Mouse (Mus musculus): ENCODE results near the gene Zfp941. TPM values are rescaled to one million over a fixed set of nuclear protein-coding genes. Genes with fewer than 3 reads are reported as not detected.
"Not testable (repeated sequence)": the region's sequence is repeated elsewhere in the genome, so short reads cannot be mapped to it uniquely, and the experiment has no call there.

Gene Zfp941
- polyA plus RNA-seq, 1 experiment from 2014 or later = 1.1 TPM

DNA sequence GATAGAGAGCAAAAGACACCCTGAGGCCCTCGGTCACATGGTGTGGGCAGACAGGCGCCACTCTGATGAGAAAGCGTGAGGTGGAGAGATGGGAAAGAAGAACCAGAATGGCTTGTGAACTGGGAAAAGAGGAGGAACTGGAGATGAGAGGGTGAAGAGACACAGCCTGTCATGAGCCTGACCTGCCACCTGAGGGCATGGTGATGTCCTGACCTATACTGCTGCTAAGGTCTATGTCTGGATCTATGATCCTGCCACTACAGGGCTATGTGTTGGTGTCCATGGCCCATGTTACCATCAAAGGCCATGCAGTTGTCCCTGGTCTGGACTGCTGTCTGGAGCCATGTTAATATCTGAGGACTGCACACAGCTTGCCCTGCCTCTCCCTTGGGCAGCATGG is 24.4 kb downstream of the Zfp941 start:
- Histone ChIP-seq H3K4me3 (ENCODE audit: low read length) (no peak overlapping the region), H3K27me3 (replicated peaks; ENCODE audit: control insufficient read depth, insufficient read depth, low read length) (no peaks in the 10 kb centered on the region), H3K27ac (ENCODE audit: low read length) (no peak overlapping the region), H3K9me3 (ENCODE audit: control insufficient read depth, low read length) (no peaks in the 10 kb centered on the region), H3K36me3 (ENCODE audit: control insufficient read depth, insufficient read depth, low read length) (no peaks in the 10 kb centered on the region), H3K9ac (ENCODE audit: low read depth, low read length) (no peak overlapping the region), H3K4me2 (ENCODE audit: low read depth, low read length) (no peak overlapping the region), H3K4me1 (ENCODE audit: control insufficient read depth, insufficient read depth, low read length) (no peaks in the 10 kb centered on the region)
- no peak for ATAC-seq
- 90% methylated on average over 3 of the region's 3 CpGs for WGBS

DNA sequence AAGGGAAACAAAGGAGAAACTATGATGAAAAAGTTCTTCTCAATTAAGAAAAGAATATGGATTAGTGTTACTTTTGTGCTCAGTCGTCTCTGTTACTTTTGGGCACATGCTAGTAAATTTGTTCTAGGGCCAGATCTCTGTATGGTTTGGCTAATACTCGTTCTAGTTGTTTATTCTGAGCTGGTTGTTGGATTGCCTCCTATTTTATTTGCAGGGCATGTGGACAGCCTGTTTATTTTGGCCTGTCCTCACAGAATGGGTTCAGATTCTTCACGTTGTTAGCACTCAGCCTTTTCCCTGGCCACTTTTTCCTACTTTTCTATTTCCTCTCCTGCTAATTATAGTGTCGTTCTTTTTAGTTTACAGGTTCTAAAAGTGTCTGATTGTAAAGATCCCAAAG is 28.4 kb downstream of the Zfp941 start:
- no peaks in the 10 kb centered on the region for H3K4me1 ChIP-seq (ENCODE audit: control insufficient read depth, insufficient read depth, low read length)
- H3K9me3 ChIP-seq (ENCODE audit: control insufficient read depth, low read length) = no peaks in the 10 kb centered on the region
- H3K36me3 ChIP-seq (ENCODE audit: control insufficient read depth, insufficient read depth, low read length) = no peaks in the 10 kb centered on the region
- no peak overlapping the region for H3K27ac ChIP-seq (ENCODE audit: low read length)
- WGBS = 53% methylated on average over 4 of the region's 4 CpGs
- no peaks in the 10 kb centered on the region for H3K27me3 ChIP-seq (replicated peaks; ENCODE audit: control insufficient read depth, insufficient read depth, low read length)
- H3K4me3 ChIP-seq (ENCODE audit: low read length) = no peak overlapping the region
- H3K9ac ChIP-seq (ENCODE audit: low read depth, low read length) = no peak overlapping the region
- no peak overlapping the region for H3K4me2 ChIP-seq (ENCODE audit: low read depth, low read length)
- ATAC-seq = no peak

DNA sequence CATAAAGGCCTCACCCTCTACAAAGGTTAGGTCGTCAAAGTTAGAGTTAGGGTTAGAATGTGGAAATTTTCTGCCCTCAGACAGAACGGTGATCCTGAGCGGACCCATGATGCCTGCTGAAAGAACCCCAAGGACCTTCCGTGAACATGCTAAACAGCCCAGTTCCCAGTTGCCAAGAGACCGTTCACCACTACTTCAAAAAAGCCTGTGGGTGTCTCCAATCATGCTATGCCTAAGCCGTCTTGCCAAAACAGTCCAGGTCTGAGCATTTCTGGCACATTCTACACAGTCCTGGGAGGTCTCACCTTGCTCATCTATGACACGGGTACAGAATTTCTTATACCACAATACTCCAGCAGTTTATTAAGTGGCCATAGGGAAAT is 33.9 kb downstream of the Zfp941 start:
- Histone ChIP-seq H3K4me2 (ENCODE audit: low read depth, low read length) (no peak overlapping the region), H3K9ac (ENCODE audit: low read depth, low read length) (no peak overlapping the region), H3K9me3 (ENCODE audit: control insufficient read depth, low read length) (no peaks in the 10 kb centered on the region), H3K36me3 (ENCODE audit: control insufficient read depth, insufficient read depth, low read length) (no peaks in the 10 kb centered on the region), H3K27me3 (replicated peaks; ENCODE audit: control insufficient read depth, insufficient read depth, low read length) (no peaks in the 10 kb centered on the region), H3K4me1 (ENCODE audit: control insufficient read depth, insufficient read depth, low read length) (no peaks in the 10 kb centered on the region), H3K27ac (ENCODE audit: low read length) (no peak overlapping the region), H3K4me3 (ENCODE audit: low read length) (no peak overlapping the region)
- WGBS = 84% methylated on average over 7 of the region's 7 CpGs
- ATAC-seq = no peak

DNA sequence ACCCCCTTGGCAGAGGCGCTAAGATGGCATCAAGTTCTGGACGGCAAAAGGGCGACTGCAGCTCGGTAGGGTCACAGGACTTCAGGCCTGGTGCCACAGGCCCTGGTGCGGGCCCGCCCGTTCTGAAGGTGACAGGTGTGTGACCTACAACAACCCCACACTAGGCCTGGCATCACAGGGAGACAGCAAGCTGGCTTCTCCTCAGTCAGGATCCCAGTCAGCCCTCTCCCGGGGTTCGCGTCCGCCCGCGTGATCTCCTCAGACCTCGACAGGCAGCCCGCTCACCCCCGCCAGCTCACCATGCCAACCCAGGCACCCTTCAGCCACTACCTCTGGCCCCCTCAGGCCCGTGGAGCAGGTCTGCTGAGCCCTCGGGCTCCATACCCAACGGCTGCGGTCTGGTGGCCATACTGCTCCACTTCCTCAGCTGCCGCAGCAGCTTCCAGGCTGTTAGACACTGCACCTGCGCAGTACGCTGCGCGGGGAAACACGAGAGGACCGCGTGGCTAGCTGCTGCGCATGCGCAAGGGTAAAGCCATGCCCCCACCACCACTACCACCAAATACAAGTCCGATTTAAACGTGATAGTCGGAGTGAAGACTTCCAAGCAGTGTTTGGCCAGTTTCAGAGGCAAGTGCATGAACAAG is 34.4 kb downstream of the Zfp941 start, which contains the start of gene Syce1:
TSS of gene Syce1 (minus strand) at position 447 of the 647 bp plus-strand sequence.
- H3K36me3 ChIP-seq (ENCODE audit: control insufficient read depth, insufficient read depth, low read length) = no peaks in the 10 kb centered on the region
- H3K27me3 ChIP-seq (replicated peaks; ENCODE audit: control insufficient read depth, insufficient read depth, low read length) = no peaks in the 10 kb centered on the region
- H3K9ac ChIP-seq (ENCODE audit: low read depth, low read length) = no peak within 1 kb of the TSS
- H3K4me1 ChIP-seq (ENCODE audit: control insufficient read depth, insufficient read depth, low read length) = no peaks in the 10 kb centered on the region
- 78% methylated on average over 33 of the region's 33 CpGs for WGBS
- no peaks in the 10 kb centered on the region for H3K9me3 ChIP-seq (ENCODE audit: control insufficient read depth, low read length)
- H3K4me3 ChIP-seq (ENCODE audit: low read length) = no peak within 1 kb of the TSS
- no peak for ATAC-seq
- no peak within 1 kb of the TSS for H3K4me2 ChIP-seq (ENCODE audit: low read depth, low read length)
- no peak within 1 kb of the TSS for H3K27ac ChIP-seq (ENCODE audit: low read length)

DNA sequence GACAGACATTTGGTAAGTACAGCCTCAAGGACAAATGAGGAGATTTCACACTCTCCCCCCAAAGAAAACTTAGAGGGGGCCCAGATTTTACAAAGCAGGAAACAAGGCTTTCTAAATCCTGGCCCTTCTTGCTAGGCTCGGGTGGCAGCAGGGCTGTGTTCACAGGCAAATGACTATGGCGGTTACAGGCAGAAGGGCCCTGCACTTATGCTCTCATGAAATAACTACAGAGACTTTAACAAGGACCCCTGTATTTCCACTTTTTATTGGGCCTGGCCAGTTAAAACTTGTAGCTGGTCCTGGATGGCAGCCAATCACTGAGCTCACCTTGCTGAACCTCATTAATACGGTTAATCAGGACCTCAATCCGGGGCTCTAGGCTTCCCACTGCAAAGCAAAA is 41.4 kb downstream of the Zfp941 start:
- no peak overlapping the region for H3K4me3 ChIP-seq (ENCODE audit: low read length)
- H3K36me3 ChIP-seq (ENCODE audit: control insufficient read depth, insufficient read depth, low read length) = no peaks in the 10 kb centered on the region
- H3K4me1 ChIP-seq (ENCODE audit: control insufficient read depth, insufficient read depth, low read length) = no peaks in the 10 kb centered on the region
- no peak overlapping the region for H3K9ac ChIP-seq (ENCODE audit: low read depth, low read length)
- no peak overlapping the region for H3K4me2 ChIP-seq (ENCODE audit: low read depth, low read length)
- H3K27ac ChIP-seq (ENCODE audit: low read length) = no peak overlapping the region
- H3K9me3 ChIP-seq (ENCODE audit: control insufficient read depth, low read length) = no peaks in the 10 kb centered on the region
- H3K27me3 ChIP-seq (replicated peaks; ENCODE audit: control insufficient read depth, insufficient read depth, low read length) = no peaks in the 10 kb centered on the region
- WGBS = 78% methylated on average over 4 of the region's 4 CpGs
- ATAC-seq = no peak

DNA sequence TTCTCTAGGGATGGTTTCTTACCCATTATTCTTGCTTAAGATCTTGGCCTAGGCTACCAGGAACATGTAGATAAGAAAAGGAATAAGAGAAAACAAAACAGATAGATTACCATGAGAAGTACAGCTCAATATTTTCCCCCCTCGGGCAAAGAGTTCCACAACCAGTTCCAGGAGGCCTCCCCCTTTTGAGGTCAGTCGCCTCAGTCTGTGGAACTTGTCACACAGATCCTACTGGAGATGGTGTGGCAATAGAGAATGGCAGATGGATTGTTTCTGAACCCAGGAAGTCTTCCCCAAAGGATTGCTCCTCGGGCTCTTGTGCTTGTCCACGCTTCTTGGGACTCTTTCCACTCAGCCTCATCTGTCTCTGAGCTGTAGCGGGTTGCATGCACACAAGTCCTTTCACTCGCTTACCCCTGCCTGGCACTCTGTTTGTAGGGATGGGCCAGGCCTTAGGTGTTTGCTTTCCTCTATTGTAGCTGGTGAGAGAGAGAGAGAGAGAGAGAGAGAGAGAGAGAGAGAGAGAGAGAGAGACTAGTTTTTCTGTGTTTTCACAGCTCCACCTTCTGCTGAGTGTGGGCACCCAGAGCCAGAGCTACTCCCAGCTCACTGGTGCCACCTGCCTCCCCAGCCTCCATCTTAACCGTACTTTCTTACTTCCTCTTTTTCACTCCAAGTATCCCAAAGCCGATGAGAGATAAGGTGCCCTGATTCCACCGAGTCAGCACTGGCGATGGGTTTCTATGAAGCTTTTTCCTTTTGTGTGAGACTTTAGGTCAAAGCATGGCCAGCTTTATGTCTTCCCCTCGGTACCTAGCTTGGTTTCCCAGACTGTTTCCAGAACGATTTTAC is 55.9 kb downstream of the Zfp941 start:
- ATAC-seq = no peak
- H3K4me3 ChIP-seq (ENCODE audit: low read length) = no peak overlapping the region
- H3K4me2 ChIP-seq (ENCODE audit: low read depth, low read length) = no peak overlapping the region
- H3K4me1 ChIP-seq (ENCODE audit: control insufficient read depth, insufficient read depth, low read length) = no peaks in the 10 kb centered on the region
- H3K27ac ChIP-seq (ENCODE audit: low read length) = no peak overlapping the region
- no peak overlapping the region for H3K9ac ChIP-seq (ENCODE audit: low read depth, low read length)
- no peaks in the 10 kb centered on the region for H3K27me3 ChIP-seq (replicated peaks; ENCODE audit: control insufficient read depth, insufficient read depth, low read length)
- 75% methylated on average over 12 of the region's 12 CpGs for WGBS
- no peaks in the 10 kb centered on the region for H3K9me3 ChIP-seq (ENCODE audit: control insufficient read depth, low read length)
- H3K36me3 ChIP-seq (ENCODE audit: control insufficient read depth, insufficient read depth, low read length) = no peaks in the 10 kb centered on the region

DNA sequence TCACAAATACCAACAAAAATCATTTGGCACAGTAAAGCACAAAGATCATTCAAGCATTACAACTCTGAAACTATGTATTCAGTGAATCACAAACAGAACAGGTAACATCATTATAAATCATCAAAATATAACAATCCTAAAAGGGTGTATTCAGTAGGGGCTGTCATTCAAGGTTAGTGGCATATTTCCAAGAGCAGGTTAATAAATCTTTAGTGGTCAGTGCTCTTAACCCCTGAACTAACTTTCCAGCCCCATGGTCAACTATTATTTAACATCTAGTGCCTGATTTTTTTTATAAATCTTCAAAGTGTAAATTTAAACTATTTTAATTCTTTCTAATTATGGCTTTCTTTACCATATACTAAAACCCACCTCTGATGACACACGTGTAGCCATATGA is 56.6 kb downstream of the Zfp941 start:
- not testable (repeated sequence) for H3K36me3 ChIP-seq (ENCODE audit: control insufficient read depth, insufficient read depth, low read length); H3K27me3 ChIP-seq (replicated peaks; ENCODE audit: control insufficient read depth, insufficient read depth, low read length); H3K4me3 ChIP-seq (ENCODE audit: low read length); H3K4me1 ChIP-seq (ENCODE audit: control insufficient read depth, insufficient read depth, low read length); H3K4me2 ChIP-seq (ENCODE audit: low read depth, low read length); H3K9ac ChIP-seq (ENCODE audit: low read depth, low read length); ATAC-seq; H3K9me3 ChIP-seq (ENCODE audit: control insufficient read depth, low read length); H3K27ac ChIP-seq (ENCODE audit: low read length)
- 63% methylated on average over 1 of the region's 1 CpGs for WGBS

DNA sequence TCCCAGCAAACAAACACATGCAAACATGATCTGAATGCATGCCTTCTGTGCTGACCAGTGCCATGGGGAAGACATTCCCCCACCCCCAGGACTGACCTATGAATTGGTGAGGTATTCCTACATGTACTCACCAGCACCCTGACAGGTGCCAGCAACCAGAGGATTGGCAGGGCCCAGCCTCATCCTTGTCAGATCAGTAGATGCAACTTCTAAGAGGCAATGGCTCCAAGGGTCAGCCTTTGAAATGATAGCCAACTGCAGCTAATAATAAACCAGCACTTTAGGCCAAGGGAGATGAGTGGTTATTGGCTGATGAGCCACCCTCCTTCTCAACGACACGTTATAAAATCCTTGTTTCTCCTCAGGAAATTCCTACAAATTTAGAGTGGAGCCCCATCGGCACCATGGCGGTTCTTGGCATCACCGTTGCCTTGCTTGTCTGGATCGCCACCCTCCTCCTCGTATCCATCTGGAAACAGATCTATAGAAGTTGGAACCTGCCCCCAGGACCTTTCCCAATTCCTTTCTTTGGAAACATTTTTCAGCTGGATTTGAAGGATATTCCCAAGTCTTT is 58.4 kb downstream of the Zfp941 start, which contains the start of gene Cyp2e1:
TSS of gene Cyp2e1 (plus strand) at position 293 of the 574 bp plus-strand sequence.
- no peak for ATAC-seq
- no peak within 1 kb of the TSS for H3K4me3 ChIP-seq (ENCODE audit: low read length)
- WGBS = 87% methylated on average over 7 of the region's 7 CpGs

DNA sequence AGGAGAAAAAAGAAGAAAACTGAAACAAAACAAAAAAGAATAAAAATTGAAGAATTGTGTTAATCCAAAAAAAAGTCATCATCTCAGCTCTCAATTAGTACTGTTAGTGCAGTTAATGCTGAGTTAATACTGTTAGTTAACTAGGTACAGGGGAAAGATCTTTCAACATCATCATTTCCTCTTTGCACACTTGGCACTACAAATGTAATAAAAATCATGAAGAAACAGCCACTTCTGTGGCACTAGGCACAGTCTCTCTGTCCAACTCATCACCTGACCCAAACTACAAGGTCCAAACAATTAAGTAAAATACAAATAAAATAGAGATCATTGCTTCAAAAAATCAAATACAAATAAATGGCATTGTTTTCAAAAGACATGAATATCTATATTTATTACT is 61.3 kb downstream of the Zfp941 start:
- Histone ChIP-seq H3K9me3 (ENCODE audit: control insufficient read depth, low read length) (no peaks in the 10 kb centered on the region), H3K4me1 (ENCODE audit: control insufficient read depth, insufficient read depth, low read length) (no peaks in the 10 kb centered on the region), H3K27me3 (replicated peaks; ENCODE audit: control insufficient read depth, insufficient read depth, low read length) (no peaks in the 10 kb centered on the region), H3K4me3 (ENCODE audit: low read length) (no peak overlapping the region), H3K27ac (ENCODE audit: low read length) (no peak overlapping the region), H3K36me3 (ENCODE audit: control insufficient read depth, insufficient read depth, low read length) (no peaks in the 10 kb centered on the region), H3K9ac (ENCODE audit: low read depth, low read length) (no peak overlapping the region), H3K4me2 (ENCODE audit: low read depth, low read length) (no peak overlapping the region)
- ATAC-seq = no peak

More for the DNA sequence above, 58.4 kb downstream of the Zfp941 start, which contains the start of gene Cyp2e1:
- no peak within 1 kb of the TSS for H3K27ac ChIP-seq (ENCODE audit: low read length)
- H3K9me3 ChIP-seq (ENCODE audit: control insufficient read depth, low read length) = no peaks in the 10 kb centered on the region
- no peak within 1 kb of the TSS for H3K4me2 ChIP-seq (ENCODE audit: low read depth, low read length)
- H3K4me1 ChIP-seq (ENCODE audit: control insufficient read depth, insufficient read depth, low read length) = no peaks in the 10 kb centered on the region
- H3K27me3 ChIP-seq (replicated peaks; ENCODE audit: control insufficient read depth, insufficient read depth, low read length) = no peaks in the 10 kb centered on the region
- H3K9ac ChIP-seq (ENCODE audit: low read depth, low read length) = no peak within 1 kb of the TSS
- no peaks in the 10 kb centered on the region for H3K36me3 ChIP-seq (ENCODE audit: control insufficient read depth, insufficient read depth, low read length)

All from intestine, embryonic 16.5 days (tissue).